Mouse (Mus musculus) heart, adult 2 months (tissue): ENCODE results near the gene Mlph.

Experiments
- EP300 ChIP-seq: fragments of 200-500 bp; IDR thresholded peaks from 2 replicates; pipeline ENCODE4 v1.6.1; 2011; ENCODE audit warnings: low read depth, low read length, control low read depth; ENCODE audit not compliant: insufficient read depth
- POLR2A ChIP-seq: fragments of 200-500 bp; IDR thresholded peaks from 2 replicates; pipeline ENCODE4 v1.6.1; 2011; ENCODE audit warnings: mild to moderate bottlenecking, low read depth, low read length, control low read depth; ENCODE audit not compliant: insufficient read depth

- TF ChIP-seq EP300 (no peak), POLR2A (no peak)
Observed at GRCm38 (mm10) chr1:90898012-90898411, 16.9 kb upstream of the Mlph start.
